Mouse (Mus musculus): ENCODE measurements around the gene Igdcc4.
A peak's percentile ranks its signal among the peaks of the same experiment; 100 is the strongest.
"Not testable (repeated sequence)": the region's sequence is repeated elsewhere in the genome, so short reads cannot be mapped to it uniquely, and the experiment has no call there.

Igdcc4 gene

DNA sequence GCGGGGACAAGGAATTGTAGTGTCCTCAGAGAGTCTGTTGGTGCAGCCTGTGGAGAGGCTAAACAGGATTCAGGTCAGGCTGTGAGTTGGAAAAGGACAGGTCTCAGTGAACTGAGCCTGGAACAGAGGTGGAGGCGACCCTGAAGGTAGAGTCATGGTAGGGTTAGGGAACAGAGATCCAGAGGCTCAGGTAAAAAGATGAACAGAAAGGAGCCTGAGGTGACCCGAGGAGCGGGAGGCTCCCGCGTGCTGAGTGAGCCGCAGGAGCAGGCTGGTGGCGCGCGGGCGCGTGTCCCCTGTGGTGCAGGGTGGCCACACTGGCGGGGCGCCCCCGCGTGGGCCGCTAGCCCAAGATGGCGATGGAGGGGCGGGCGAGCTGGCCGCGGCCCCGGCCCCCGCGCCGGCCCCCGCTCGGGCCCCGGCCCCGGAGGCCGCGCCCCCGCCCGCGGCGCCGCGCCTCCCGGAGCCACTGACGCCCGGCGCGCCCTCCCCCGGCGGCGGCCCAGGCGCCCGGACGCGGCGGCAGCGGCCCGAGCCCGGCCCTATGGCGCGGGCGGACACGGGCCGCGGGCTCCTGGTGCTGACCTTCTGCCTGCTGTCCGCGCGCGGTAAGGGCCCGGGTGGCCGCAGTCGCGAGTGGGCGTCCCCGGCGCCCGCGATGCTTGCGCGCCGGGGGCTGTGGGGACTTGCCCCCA is at the start of gene Igdcc4:
TSS of gene Igdcc4 (plus strand) at position 496 of the 695 bp plus-strand sequence.
- no peak for DNase-seq (ENCODE audit: low read depth, low spot score)

DNA sequence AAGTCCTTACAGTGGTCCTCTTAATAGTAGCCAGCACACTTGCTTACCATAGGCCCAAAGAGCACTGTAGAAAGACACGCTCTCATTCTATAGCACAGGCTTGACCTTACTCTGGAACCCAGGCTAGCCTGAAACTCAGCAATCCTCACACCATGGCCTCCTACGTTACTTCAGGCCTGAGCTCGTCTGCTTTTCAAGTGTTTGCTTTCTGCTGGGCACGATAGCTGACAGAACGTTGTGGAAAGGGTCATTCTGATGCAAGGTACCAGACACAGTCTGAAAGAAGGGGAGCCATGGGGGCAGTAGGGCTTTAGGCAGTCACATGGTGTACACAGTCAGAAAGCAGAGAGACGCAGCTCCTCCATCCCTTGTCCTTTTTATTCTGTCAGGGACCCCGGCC is 37.0 kb upstream of the Igdcc4 start:
- no peak for DNase-seq (ENCODE audit: low read depth, low spot score)

DNA sequence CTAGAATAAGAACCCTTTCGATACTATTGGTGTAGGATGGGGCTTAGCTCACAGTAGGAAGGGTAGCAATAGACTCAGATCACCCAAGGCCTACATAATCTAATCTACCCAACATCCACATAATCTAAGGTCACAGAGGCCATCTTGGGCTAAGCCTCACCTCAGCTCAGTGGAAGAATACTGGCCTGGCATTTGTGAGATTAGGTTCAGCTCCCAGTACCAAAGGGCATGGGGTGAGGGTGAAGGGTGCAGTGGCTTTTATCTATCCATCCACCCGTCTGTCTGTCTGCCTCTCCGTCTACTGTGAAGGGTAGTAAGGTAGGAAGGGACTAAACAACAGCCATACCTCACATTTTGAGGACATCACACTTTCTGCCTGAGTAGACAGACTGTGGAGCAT is 30.7 kb upstream of the Igdcc4 start:
- DNase-seq (ENCODE audit: low read depth, low spot score): no peak

DNA sequence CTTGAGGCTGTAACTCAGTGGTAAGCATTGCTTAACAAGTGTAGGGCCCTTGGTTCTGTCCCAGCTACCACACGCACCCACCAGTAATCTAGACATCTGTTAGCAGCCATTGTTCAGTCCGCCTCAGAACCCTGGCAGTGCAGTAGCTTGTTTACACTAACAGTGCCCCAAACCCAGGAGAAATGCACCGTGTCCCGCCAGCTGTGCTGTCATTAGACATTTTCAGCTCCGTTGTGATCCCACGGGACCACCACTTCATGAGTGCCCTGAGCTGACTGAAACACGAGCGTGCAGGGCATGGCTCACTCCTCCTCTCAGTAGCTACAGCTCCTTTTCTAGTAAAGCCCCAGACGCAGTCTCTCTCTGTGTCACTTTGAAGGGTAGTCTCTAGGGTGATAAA is 27.7 kb upstream of the Igdcc4 start:
- no peak for DNase-seq (ENCODE audit: low read depth, low spot score)

DNA sequence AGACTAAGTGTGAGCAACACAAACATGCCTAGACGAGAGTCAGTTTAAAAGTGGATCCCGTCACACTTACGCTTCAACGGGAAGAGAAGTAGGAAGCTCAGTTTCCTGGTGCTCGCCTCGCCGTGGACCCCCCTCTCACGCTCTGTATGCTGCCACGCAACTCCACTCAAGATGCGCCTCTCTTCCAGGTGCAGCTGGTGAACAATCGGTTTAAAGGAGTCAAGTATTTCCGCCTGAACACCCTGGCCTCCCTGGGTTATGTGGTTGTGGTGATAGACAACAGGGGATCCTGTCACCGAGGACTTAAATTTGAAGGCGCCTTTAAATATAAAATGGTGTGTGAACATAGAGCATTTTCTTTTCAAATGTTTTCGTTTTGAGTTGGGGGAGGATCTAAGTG is 27.0 kb upstream of the Igdcc4 start:
- DNase-seq (ENCODE audit: low read depth, low spot score): no peak

DNA sequence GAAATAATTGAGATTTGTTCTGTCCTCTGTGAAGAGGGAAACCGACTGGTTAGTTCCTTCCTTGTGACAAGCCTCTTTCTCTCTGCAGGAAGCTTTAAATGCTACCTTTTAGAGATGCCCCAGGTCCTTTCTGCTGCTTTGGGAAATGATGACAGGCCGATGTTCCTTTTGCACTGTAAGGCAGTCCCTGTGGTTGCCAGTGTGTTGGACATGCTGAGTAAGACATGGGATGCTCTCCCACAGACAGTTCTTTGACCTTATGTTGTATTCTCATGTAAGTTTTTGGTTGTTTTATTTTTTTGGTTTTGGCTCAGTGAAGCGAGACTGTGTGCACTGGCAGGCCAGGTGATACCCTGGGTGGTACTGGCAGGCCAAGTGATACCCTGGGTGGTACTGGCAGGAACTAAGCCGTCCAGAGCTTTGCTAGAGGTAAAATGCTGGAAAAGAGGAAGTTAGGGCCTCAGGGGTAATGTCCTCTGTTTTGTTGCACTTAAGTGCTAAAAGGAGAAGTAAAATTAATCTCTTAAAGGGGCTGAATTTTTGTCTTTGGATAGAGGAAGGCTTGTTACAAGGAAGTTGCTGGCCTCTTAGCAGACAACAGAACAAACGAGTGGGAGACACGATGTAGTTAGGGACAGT is 26.3 kb upstream of the Igdcc4 start:
- no peak for DNase-seq (ENCODE audit: low read depth, low spot score)

DNA sequence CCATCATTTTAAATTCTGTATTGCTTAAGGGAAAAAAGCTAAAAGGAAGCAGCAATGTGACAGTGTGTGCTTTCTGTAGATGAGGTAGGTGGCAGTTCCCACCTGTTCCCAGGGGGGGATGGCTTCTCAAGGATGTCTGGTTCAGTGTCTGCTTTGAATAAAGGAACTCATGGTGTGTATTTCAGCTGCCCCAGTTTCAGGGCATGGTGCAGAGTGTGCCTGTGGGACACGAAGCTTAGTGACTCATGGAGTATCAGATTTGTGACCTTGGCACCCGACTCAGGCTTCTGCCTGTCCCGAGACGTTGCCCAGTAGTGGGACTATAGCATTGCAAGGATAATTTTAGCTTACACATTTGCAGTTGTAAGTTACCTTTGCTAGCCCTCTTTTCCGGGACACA is 23.8 kb upstream of the Igdcc4 start:
- no peak for DNase-seq (ENCODE audit: low read depth, low spot score)

DNA sequence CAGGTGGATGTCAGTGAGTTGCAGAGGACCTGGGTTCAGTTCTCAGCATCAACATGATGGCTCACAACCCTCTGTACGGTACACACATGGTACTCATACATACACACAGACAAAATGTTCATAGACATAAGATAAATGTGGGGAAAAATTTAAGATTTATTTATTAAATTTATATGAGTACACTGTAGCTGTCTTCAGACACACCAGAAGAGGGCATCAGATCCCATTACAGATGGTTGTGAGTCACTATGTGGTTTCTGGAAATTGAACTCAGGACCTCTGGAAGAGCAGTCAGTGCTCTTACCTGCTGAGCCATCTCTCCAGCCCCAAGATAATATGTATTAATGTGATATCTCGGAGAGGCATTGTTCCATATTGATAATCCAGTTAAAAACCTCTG is 21.1 kb upstream of the Igdcc4 start:
- DNase-seq (ENCODE audit: low read depth, low spot score): not testable (repeated sequence)

DNA sequence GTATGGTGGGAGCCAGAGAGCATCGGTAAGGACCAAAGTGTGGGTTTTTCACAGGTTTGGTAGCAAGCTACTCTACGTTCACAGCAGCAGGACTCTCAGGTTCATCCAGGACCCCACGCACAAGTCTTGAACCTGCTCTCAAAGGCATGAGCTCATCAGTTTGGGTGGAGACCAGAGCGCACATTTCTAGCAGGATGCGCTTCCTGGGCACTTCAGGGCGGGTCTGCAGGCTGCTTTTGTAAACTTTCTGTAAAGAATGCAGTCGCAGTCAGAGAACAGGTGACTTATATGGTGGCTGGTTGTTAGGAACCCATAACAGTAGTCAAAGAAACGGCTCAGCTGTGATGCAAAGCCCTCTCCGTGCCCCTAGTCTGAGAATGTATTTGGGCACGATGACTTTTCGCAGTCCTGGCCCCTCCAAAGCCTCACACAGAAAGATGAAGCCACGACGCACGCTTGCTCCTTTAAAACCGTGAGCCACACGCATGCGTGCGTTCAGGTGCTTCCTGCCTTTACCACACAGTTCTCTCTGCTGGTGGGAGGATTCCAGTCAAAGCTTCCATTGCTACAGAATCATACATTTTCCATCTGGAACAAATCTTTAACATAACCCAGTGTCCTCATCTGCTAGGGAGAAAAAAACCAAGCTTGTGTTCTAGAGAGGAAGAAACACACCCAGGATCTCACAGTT is 18.1 kb upstream of the Igdcc4 start:
- peak; percentile 43 for DNase-seq (ENCODE audit: low read depth, low spot score)

DNA sequence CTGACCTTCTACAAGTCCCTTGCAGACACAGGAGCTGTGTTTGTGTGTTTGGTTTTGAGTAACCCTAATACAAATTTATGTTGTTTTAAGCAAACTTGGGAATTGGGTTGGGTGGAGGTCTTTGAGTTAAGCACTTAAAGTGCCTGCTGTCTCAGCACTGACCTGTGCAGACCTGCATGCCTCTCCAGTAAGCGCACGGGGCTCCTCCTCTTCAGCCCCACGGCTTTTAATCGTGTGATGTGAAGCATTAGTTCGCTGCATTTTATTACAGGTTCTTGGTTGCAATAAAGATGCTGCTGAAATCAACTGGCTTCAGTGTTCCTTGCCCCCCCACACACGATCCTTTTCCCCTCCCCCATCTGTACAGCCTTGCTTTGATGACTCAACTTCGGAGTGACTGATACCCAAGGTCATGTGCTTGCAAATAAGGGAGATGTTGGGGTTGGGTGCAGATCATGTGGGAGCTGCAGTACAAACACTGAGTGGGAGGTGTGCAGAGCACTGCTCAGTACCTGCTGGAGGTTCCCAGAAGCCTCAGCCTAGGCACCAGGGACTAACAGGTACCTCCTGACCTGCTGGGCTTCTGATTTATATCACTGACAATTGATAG is 17.0 kb upstream of the Igdcc4 start:
- DNase-seq (ENCODE audit: low read depth, low spot score): peak; percentile 64

DNA sequence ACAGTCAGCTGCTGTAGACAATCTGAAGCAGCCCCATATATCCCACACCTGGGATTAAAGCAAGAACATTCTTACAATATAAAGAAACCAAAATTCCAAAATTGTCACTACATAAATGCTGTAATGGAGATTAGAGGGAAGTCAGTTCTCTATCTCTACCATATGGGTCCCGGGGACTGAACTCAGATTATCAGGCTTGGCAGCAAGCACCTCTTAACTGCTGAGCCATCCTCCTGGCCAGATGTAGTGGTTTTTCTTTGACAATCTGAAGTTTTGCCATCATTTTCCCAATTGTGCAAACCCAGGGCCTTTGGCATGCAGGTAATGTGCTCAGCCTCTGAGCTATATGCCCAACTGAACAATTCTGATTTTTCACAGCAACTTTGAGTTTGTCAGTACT is 16.0 kb upstream of the Igdcc4 start:
- DNase-seq (ENCODE audit: low read depth, low spot score): no peak

DNA sequence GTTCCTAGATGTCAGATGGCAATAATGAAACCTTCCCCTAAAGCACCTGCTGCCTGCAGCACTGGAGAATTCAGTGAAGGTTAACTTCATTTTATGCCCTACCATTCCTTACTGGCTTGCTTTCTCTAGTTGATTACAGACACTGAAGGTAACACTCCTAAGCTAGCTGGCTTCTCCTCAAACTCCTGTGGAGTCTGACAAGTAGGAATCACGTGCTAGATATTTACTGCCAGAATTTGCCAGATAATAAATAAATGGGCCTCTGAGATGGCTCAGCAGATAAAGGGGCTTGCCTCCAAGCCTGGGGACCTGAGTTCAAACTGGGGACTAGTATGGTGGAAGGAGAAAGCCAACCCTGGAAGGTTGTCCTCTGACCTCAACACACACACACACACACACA is 14.5 kb upstream of the Igdcc4 start:
- DNase-seq (ENCODE audit: low read depth, low spot score): no peak

DNA sequence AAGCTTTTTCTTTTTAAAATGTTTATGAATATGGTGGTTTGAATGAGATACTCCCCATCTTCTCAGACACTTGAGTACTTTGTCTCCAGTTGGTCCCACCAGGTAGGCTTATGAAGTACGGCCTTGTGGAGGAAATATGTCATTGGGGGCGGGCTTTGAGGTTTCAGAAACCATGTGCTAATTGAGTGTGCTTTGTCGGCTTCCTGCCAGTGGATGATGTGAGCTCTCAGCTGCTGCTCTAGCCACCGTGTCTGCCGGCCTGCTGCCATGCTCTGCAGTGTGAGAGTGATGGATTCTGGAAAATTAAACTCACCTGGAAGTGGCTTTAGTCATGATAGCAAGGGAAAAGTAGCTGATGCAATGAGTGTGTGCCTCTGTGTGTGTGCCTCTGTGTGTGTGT is 13.8 kb upstream of the Igdcc4 start:
- DNase-seq (ENCODE audit: low read depth, low spot score): peak; percentile 56

DNA sequence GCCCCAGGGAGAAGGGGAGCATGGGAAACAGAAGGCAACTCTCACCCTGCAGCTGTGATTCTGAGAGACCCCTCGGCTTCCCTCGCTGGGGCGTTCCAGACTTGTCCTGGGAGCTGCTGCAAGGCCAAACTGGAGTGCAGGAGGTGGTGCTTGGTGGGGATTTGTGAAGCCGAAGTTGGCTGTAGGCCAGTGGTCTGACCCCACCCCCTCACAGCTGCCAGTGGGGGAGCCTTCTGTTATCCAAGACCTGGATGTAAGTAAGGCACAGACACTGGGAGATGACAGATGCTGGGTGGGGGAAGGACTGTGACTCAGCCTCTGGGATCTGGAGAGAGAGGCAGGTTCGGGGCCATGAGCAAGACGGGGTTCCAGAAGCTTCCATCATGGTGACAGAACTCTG is 7.0 kb upstream of the Igdcc4 start:
- DNase-seq (ENCODE audit: low read depth, low spot score): no peak

DNA sequence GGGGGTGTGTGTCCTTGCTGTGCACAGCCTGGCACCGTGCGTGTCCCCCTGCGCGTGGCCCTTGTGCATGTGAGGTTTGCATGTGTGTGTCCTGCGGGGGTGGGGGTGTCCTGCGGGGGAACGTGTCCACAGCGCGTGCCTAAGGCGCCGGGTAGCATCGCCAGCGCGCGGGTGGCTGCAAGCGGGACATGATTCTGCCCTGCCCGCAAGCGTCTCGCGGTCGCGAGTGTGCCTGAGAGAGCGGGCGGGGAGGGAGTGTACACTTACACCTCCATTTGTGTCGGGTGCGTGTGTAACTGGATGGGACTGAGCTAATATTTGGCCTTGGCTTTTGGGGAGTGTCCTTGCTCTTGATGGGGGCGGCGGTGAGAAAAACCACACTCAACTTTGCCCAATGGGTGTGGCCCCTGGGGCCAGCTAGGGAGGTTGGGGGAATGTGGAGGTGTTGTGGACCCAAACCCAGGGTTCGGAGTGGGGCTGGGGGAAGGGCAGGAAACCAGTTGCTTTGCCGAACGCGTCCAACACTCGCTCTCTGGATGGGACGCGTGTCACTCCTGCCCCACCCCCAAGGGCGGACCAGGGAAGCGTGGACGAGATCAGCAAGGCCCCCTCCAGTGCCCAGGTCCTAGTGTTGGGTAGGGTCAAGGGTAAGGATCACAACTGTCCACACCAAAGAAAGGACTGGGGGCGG is 545 bp downstream of the Igdcc4 start:
- no peak for DNase-seq (ENCODE audit: low read depth, low spot score)

DNA sequence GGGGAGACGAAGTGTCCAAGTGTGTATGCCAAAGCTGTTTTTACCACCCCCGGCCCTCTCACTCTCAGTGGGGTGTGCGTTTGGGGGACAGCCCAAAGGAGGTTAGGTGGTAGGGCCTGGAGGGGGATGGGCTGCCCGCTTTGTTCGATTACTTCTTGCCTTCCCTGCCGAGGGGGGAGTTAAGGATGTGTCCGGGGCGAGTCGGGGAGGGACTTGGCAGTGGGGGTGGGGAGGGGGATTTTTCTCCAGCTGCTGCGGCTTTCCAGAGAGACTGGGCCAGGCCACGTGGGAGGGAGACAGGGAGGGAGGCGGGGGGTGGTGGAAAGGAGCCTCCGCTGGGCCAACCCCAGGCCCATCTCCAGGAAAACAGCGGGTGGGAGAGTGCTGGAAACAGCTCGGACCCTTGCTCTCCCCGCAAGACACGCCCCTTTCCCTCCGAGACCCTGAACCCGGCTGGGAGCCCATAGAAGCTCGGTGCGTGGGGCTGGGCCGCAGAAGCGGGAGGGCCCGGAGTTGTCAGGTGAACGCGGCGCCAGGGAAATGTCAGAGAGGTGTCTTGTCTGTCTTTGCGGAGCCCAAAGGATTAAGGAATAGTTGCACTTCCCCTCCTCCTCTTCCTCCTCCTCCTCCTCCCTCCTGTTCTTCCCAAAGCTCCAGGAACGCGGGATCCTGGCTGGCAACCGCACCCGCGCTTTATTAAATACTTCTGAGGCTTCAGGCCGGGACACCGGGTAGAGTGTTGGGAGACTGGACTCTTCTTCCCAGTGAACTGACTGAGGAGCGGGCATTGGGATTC is 1.3 kb downstream of the Igdcc4 start:
- no peak for DNase-seq (ENCODE audit: low read depth, low spot score)

DNA sequence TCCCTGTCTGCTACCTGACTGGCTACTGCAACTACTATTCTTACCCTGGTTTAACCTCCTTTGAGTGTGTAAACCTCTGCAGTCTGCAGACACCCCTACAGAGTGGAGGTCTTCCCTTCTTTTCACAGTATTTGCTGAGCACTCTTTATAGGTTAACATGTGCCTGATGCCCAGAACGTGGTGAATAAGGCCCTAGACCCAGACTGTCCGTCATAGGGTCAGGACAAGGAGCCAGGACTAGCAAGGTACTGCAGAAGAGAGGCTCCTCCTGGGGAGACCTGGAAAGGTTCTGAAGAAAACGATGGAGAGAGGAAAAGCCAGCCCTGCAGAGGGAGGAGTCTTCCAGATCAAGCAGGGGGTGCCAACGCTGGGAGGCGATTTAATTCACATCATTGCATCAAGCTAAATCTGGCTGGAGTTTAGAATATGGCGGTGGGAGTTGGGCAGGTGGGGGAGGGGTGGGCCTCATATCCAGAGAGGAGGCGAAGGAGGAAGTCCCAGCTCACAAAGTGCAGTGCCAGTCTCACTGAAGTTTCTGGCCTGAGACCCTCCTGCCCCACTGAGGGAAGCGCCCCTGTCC is 2.0 kb downstream of the Igdcc4 start:
- no peak for DNase-seq (ENCODE audit: low read depth, low spot score)

DNA sequence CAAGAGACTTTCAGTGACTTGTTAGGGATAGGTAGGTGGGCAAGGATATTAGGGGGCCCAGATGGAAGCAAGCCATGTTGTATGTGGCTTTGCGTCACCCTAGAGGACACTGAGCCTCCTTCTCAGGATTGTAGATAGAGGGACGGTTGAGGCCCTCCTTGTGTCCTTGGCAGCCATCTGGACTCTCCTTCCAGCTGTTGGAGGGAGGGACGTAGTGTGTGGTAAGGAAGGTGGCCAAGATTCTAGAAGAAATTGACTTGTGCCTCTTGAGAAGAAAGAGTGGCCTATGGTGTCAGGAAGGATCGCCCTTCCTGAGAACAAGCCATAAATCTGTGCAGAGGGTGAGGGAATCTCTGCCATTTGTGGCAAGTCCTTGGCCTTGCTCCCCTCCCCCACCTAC is 5.5 kb downstream of the Igdcc4 start:
- no peak for DNase-seq (ENCODE audit: low read depth, low spot score)

DNA sequence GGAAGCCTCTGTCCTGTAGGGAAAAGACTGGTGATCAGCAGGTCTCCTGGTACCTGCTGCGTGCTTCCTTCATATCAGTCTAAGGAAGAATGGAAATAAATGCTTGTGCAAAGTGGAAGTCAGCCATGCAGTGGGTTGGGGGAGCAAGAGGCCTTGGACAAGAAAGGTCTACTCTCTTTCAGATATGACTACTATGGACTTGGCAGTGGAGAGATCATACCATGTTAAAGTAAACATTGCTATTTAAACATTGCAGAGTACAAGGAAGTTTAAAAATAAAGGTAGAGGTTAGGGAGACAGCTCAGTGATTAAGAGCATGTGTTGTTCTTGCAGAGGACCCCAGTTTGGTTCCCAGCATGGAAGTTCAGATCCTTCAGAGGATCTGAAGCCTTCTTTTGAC is 6.6 kb downstream of the Igdcc4 start:
- DNase-seq (ENCODE audit: low read depth, low spot score): no peak

DNA sequence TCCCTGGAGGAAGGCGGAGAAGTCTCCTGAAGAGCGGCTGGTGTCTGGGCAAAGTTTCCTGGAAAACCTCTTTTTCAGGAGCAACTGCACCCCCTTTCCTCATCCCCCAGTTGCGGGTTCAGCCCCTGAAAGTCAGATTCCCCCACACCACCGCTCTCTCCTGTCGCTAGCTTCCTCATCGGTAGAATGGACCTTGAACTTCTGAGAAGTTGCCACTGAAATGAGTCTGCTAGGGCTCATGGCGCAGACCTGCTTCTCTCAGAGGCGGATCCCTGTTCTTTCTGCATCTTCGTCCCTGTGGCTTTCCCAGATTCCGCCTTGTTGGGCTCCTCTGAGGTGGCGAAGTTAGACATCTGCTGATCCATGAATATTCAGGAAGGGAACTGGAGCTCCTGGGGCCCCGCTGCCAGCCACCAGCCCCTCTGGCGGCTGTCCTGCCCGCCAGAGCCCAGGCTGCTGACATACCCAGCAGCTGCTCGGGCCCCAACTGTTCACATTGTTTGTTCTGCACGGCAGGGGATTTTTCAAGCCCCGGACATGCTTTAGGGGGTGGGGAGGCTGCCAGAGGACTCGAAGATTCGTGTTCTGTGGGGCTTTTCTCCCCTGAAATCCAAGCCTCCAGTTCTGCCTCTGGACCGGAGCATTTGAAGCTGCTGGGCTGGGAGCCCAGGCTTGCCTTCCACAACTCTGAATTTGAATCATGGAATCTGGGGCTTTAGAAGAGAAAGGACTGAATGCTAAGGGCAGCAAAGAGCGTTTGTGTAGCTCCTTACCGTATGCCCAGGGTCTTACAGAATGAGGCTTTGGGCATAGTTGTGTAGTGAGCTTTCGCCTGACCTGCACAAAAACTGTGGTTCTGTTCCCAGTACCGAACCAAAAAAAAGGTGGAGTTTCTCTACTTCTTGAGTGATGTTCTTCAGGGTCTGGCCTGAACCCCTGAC is 8.1 kb downstream of the Igdcc4 start:
- no peak for DNase-seq (ENCODE audit: low read depth, low spot score)

Data from CD4-positive helper T cell, adult 2 months (primary cell).